Mouse (Mus musculus): ENCODE results near the gene Phlpp1. TPM values are rescaled to one million over a fixed set of nuclear protein-coding genes. Genes with fewer than 3 reads are reported as not detected.

Phlpp1 gene
- total RNA-seq, 2 experiments from 2014 or later, result 82.0 to 88.0 TPM

GRCm38 (mm10) chr1:106320583-106320982 is 149.0 kb downstream of the Phlpp1 start:
- no peak for DNase-seq

GRCm38 (mm10) chr1:106321432-106322126 is 150.0 kb downstream of the Phlpp1 start:
- DNase-seq, result no peak

- no peak for DNase-seq
Observed at GRCm38 (mm10) chr1:106326691-106327090, 155.1 kb downstream of the Phlpp1 start.

- DNase-seq, result no peak
Observed at GRCm38 (mm10) chr1:106342100-106342499, 170.5 kb downstream of the Phlpp1 start.

GRCm38 (mm10) chr1:106345265-106345664 is 173.7 kb downstream of the Phlpp1 start:
- no peak for DNase-seq

- no peak for DNase-seq
Observed at GRCm38 (mm10) chr1:106346776-106347175, 175.2 kb downstream of the Phlpp1 start.

- DNase-seq, result no peak
Observed at GRCm38 (mm10) chr1:106349116-106349515, 177.6 kb downstream of the Phlpp1 start.

- no peak for DNase-seq
Observed at GRCm38 (mm10) chr1:106351512-106351911, 180.0 kb downstream of the Phlpp1 start.

- no peak for DNase-seq
Observed at GRCm38 (mm10) chr1:106352801-106353511, 181.4 kb downstream of the Phlpp1 start.

GRCm38 (mm10) chr1:106353993-106354392 is 182.4 kb downstream of the Phlpp1 start:
- no peak for DNase-seq

- no peak for DNase-seq
Observed at GRCm38 (mm10) chr1:106359474-106359873, 187.9 kb downstream of the Phlpp1 start.

- no peak for DNase-seq
Observed at GRCm38 (mm10) chr1:106362841-106363604, 191.5 kb downstream of the Phlpp1 start.

GRCm38 (mm10) chr1:106369330-106369729 is 197.8 kb downstream of the Phlpp1 start:
- no peak for DNase-seq

GRCm38 (mm10) chr1:106372446-106372845 is 200.9 kb downstream of the Phlpp1 start:
- no peak for DNase-seq

- DNase-seq, result no peak
Observed at GRCm38 (mm10) chr1:106373656-106374055, 202.1 kb downstream of the Phlpp1 start.

GRCm38 (mm10) chr1:106374274-106374673 is 202.7 kb downstream of the Phlpp1 start:
- no peak for DNase-seq

- no peak for DNase-seq
Observed at GRCm38 (mm10) chr1:106374971-106375370, 203.4 kb downstream of the Phlpp1 start.

- DNase-seq, result no peak
Observed at GRCm38 (mm10) chr1:106376003-106376402, 204.5 kb downstream of the Phlpp1 start.

GRCm38 (mm10) chr1:106380465-106380864 is 208.9 kb downstream of the Phlpp1 start:
- DNase-seq, result no peak

GRCm38 (mm10) chr1:106386542-106386941 is 215.0 kb downstream of the Phlpp1 start:
- no peak for DNase-seq

- no peak for DNase-seq
Observed at GRCm38 (mm10) chr1:106387264-106387663, 215.7 kb downstream of the Phlpp1 start.

- no peak for DNase-seq
Observed at GRCm38 (mm10) chr1:106389673-106390072, 218.1 kb downstream of the Phlpp1 start.

- no peak for DNase-seq
Observed at GRCm38 (mm10) chr1:106393072-106393471, 221.5 kb downstream of the Phlpp1 start.

Data from layer of hippocampus, postnatal 36 days (tissue).